Mouse (Mus musculus) hematopoietic multipotent progenitor cell, adult 10-12 weeks (in vitro differentiated cells): ENCODE data around the gene Msx3. TPM values are rescaled to one million over a fixed set of nuclear protein-coding genes. Genes with fewer than 3 reads are reported as not detected.

ENCODE experiments used
- polyA plus RNA-seq: library from polyadenylated mRNA; stranded (reverse); fragments of >175 nt; gene quantifications from 2 replicates; pipeline ENCODE4 v1.2.3, GENCODE M21; 2012; ENCODE audit warnings: low replicate concordance

Msx3 gene
- polyA plus RNA-seq, result not detected in 2 replicates

GRCm38 (mm10) chr7:140048361-140049114 is at the start of gene Msx3:
Gene Msx3 (minus strand): TSS chr7:140049089.

GRCm38 (mm10) chr7:140092924-140093528 is 44.1 kb upstream of the Msx3 start, which contains the start of gene Prap1:
Gene Prap1 (plus strand): TSS chr7:140093395.

GRCm38 (mm10) chr7:140082242-140082678 is 33.4 kb upstream of the Msx3 start, which contains the start of gene Caly:
Gene Caly (minus strand): TSS chr7:140082548.

GRCm38 (mm10) chr7:140036281-140037170 is 12.4 kb downstream of the Msx3 start, which contains the start of the genes Zfp511 and Tubgcp2:
Gene Zfp511 (plus strand): TSS chr7:140036391.
Gene Tubgcp2 (minus strand): TSS chr7:140036669.

Other genes with a start within 250 kb of the Msx3 start
- not detected in 2 replicates for gene Adgra1, start 214.9 kb downstream of the Msx3 start, polyA plus RNA-seq
- 0.13 and 0.22 TPM in 2 replicates for gene Kndc1, start 154.4 kb downstream of the Msx3 start, polyA plus RNA-seq
- gene Utf1, start 105.3 kb downstream of the Msx3 start, polyA plus RNA-seq, result 3.6 and 7.4 TPM in 2 replicates
- 0.17 and 1.4 TPM in 2 replicates for gene 6430531B16Rik, start 70.3 kb downstream of the Msx3 start, polyA plus RNA-seq
- gene Adam8, start 56.5 kb downstream of the Msx3 start, polyA plus RNA-seq, result 11.9 and 25.8 TPM in 2 replicates
- gene Zfp511, start 12.7 kb downstream of the Msx3 start, polyA plus RNA-seq, result 20.5 and 29.4 TPM in 2 replicates
- 4.1 and 6.5 TPM in 2 replicates for gene Tubgcp2, start 12.4 kb downstream of the Msx3 start, polyA plus RNA-seq
- 0.16 TPM in 1 of 2 replicates, not detected in the other for gene Caly, start 33.5 kb upstream of the Msx3 start, polyA plus RNA-seq
- not detected in 2 replicates for gene Prap1, start 44.3 kb upstream of the Msx3 start, polyA plus RNA-seq
- gene Fuom, start 53.4 kb upstream of the Msx3 start, polyA plus RNA-seq, result 10.5 and 15.7 TPM in 2 replicates
- 1.7 and 7.6 TPM in 2 replicates for gene Paox, start 66.7 kb upstream of the Msx3 start, polyA plus RNA-seq
- 3.3 and 6.3 TPM in 2 replicates for gene Echs1, start 67.4 kb upstream of the Msx3 start, polyA plus RNA-seq
- gene Mtg1, start 88.5 kb upstream of the Msx3 start, polyA plus RNA-seq, result 6.5 and 7.2 TPM in 2 replicates
- gene Sprn, start 105.8 kb upstream of the Msx3 start, polyA plus RNA-seq, result not detected in 2 replicates
- gene Olfr522, start 115.7 kb upstream of the Msx3 start, polyA plus RNA-seq, result not detected in 2 replicates
- gene Olfr523, start 124.1 kb upstream of the Msx3 start, polyA plus RNA-seq, result not detected in 2 replicates
- gene Olfr524, start 156.9 kb upstream of the Msx3 start, polyA plus RNA-seq, result not detected in 2 replicates
- 0.23 and 0.56 TPM in 2 replicates for gene Cd163l1, start 169.2 kb upstream of the Msx3 start, polyA plus RNA-seq
- 0.38 and 0.60 TPM in 2 replicates for gene 5830411N06Rik, start 198.2 kb upstream of the Msx3 start, polyA plus RNA-seq